Mouse (Mus musculus) testis, adult 2 months (tissue): Measurements from ENCODE around the gene Shpk. TPM values are rescaled to one million over a fixed set of nuclear protein-coding genes. Genes with fewer than 3 reads are reported as not detected.

Experiments used
- H3K27ac ChIP-seq: fragments of 200-500 bp; 2 replicates; pipeline ENCODE4 v1.5.1; 2012; ENCODE audit warnings: low read depth, low read length; ENCODE audit not compliant: control insufficient read depth, insufficient read depth
- H3K27me3 ChIP-seq: fragments of 200-500 bp; 2 replicates; pipeline ENCODE4 v1.6.1; 2012; ENCODE audit warnings: mild to moderate bottlenecking, low read length, moderate library complexity; ENCODE audit not compliant: control insufficient read depth, insufficient read depth
- H3K36me3 ChIP-seq: fragments of 200-500 bp; 2 replicates; pipeline ENCODE4 v1.6.1; 2012; ENCODE audit warnings: mild to moderate bottlenecking, low read length; ENCODE audit not compliant: control insufficient read depth, insufficient read depth
- H3K4me1 ChIP-seq: fragments of 200-500 bp; 2 replicates; pipeline ENCODE4 v1.6.1; 2012; ENCODE audit warnings: low read length; ENCODE audit not compliant: control insufficient read depth, insufficient read depth
- H3K4me3 ChIP-seq: fragments of 200-500 bp; 2 replicates; pipeline ENCODE4 v1.5.1; 2012; ENCODE audit warnings: low read depth, mild to moderate bottlenecking, low read length, moderate library complexity, mixed read lengths; ENCODE audit not compliant: control insufficient read depth
- CTCF ChIP-seq: fragments of 200-500 bp; IDR thresholded peaks from 2 replicates; pipeline ENCODE4 v1.5.1; 2012; ENCODE audit warnings: low read depth, mild to moderate bottlenecking, inconsistent platforms, low read length, moderate library complexity; ENCODE audit not compliant: control insufficient read depth, insufficient read depth, insufficient replicate concordance
- POLR2A ChIP-seq: fragments of 200-500 bp; IDR thresholded peaks from 2 replicates; pipeline ENCODE4 v1.6.1; 2012; ENCODE audit warnings: low read depth, mild to moderate bottlenecking, inconsistent platforms, low read length, moderate library complexity; ENCODE audit not compliant: control insufficient read depth
- polyA plus RNA-seq: library from polyadenylated mRNA; depleted of rRNA; stranded (reverse); fragments of >200 nt; gene quantifications from 2 replicates; pipeline ENCODE4 v1.2.3, GENCODE M21; 2012

Shpk gene
- polyA plus RNA-seq, 1 experiment = 2.0 TPM

- no peaks in the 10 kb centered on the region for H3K36me3 ChIP-seq
These were observed 21.4 kb upstream of the Shpk start for GRCm38 (mm10) chr11:73177895-73178294.

GRCm38 (mm10) chr11:73185872-73186615 is 13.2 kb upstream of the Shpk start:
- peaks cover 1% of the 10 kb centered on the region for H3K36me3 ChIP-seq
- H3K4me1 ChIP-seq = no peaks in the 10 kb centered on the region
- no peak overlapping the region for H3K4me3 ChIP-seq
- H3K27me3 ChIP-seq = no peaks in the 10 kb centered on the region
- TF ChIP-seq CTCF (no peak), POLR2A (no peak)
- no peak overlapping the region for H3K27ac ChIP-seq

More at GRCm38 (mm10) chr11:73177895-73178294, 21.4 kb upstream of the Shpk start:
- Histone ChIP-seq H3K27me3 (no peaks in the 10 kb centered on the region), H3K27ac (no peak overlapping the region), H3K4me3 (peak overlapping the region; percentile 95), H3K4me1 (peaks cover 6% of the 10 kb centered on the region)
- no peak for TF ChIP-seq CTCF
- no peak for TF ChIP-seq POLR2A

DNA sequence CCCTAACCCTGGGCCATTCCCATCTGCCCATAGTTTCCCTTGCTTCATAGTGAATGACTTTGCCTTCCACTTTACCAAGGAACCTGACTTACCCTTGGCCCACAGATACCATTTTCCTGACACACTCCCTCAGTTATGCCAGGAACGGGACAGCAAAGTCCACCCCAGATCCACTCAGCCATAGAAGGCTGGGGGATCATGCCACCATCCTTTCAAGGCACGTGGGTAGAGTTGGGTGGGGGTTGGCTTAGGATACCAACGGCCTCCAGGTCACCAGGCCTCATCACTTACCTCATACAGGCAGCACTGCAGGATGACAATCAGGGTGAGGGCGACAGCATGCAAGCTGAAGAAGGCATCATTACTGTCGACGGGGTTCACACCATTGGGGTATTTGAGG is 12.0 kb upstream of the Shpk start:
- Histone ChIP-seq H3K27ac (no peak overlapping the region), H3K4me1 (no peaks in the 10 kb centered on the region), H3K4me3 (no peak overlapping the region), H3K36me3 (peaks cover 3% of the 10 kb centered on the region), H3K27me3 (no peaks in the 10 kb centered on the region)
- TF ChIP-seq POLR2A (no peak), CTCF (no peak)

DNA sequence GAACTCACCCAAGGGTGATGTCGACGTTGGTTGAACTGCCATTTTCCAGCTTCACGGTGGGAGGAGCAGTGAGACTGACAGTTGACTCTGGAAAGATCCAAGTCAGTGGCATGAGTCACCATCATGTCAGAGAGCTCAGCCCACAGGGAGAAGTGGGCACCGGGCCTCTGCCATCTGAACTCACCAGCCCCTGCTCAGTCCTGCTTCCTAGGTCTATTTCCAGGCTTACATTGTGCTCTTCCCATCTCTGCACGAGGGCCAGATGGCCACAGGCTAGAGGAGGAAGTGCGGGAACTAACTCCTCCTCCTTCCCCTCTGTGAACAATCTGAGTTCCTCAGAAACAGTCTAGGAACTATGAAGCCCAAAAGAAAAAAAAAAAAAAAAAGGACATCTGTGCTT is 6.2 kb upstream of the Shpk start:
- TF ChIP-seq CTCF (no peak), POLR2A (no peak)

GRCm38 (mm10) chr11:73194444-73194843 is 4.8 kb upstream of the Shpk start:
- Histone ChIP-seq H3K4me3 (no peak overlapping the region), H3K27ac (no peak overlapping the region), H3K4me1 (peaks cover 5% of the 10 kb centered on the region), H3K36me3 (peaks cover 3% of the 10 kb centered on the region), H3K27me3 (no peaks in the 10 kb centered on the region)
- no peak for TF ChIP-seq CTCF
- no peak for TF ChIP-seq POLR2A

More for the DNA sequence above, 6.2 kb upstream of the Shpk start:
- H3K4me1 ChIP-seq = no peaks in the 10 kb centered on the region
- no peaks in the 10 kb centered on the region for H3K27me3 ChIP-seq
- no peak overlapping the region for H3K4me3 ChIP-seq
- no peak overlapping the region for H3K27ac ChIP-seq
- peaks cover 3% of the 10 kb centered on the region for H3K36me3 ChIP-seq

DNA sequence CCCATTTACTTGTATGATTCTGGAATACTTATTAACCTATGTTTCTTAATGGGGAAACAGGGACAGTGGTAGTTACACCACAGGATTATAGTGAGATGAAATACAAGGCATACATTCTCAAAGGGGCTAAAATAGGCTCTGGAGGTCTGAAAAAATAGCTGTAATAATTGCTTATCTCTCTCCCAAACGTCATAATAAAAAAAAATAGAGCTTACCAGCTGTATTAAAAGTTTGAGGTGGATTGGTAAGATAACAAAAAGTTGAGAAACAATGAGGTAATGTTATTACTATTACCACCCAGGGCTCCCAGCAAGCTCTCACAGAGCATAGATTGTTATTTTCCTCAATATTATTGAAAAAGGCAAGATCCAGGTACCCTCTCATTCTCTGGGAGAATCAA is 1.1 kb upstream of the Shpk start:
- TF ChIP-seq POLR2A = no peak
- no peak for TF ChIP-seq CTCF
- H3K27ac ChIP-seq = no peak overlapping the region
- peaks cover 11% of the 10 kb centered on the region for H3K4me1 ChIP-seq

DNA sequence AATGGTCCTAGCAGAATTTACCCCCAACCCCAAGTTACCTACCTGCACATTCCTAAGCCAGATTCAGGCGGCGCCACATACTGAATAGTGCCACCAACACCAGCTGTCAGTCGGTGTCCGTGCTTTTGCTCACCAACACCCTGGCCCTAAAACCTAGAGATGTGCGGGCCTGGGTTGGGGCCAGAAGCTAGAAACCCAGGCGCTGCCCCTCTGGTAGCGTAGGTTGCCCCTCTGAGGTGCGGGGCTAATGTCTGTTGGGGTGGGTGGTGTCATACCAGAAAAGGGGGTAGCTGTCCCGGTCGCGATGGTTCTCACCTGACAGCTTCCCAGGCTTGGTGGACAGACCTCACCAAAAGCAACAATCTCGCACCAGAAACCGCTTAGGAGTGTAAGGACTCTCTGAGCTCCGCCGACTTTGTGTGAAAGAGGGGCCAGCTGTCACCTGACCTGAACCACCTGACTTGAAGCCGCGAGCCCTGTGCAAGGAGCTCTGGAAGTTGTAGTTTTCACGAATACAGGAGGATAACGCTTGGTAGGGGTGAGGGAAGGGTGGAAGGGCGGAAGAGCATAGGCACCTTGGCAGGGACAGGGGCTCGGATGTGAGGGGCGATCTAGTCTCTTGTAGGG is 544 bp upstream of the Shpk start, which contains the start of gene Ctns:
Ctns (minus strand) TSS at position 440 of the 627 bp plus-strand sequence.
- TF ChIP-seq POLR2A (no peak), CTCF (no peak)
- Histone ChIP-seq H3K36me3 (no peaks in the 10 kb centered on the region), H3K27me3 (no peaks in the 10 kb centered on the region), H3K4me1 (peaks cover 11% of the 10 kb centered on the region), H3K27ac (peak within 1 kb of the TSS; percentile 56), H3K4me3 (peak within 1 kb of the TSS; percentile 86)

More for the DNA sequence above, 1.1 kb upstream of the Shpk start:
- no peak overlapping the region for H3K4me3 ChIP-seq
- no peaks in the 10 kb centered on the region for H3K27me3 ChIP-seq
- no peaks in the 10 kb centered on the region for H3K36me3 ChIP-seq

DNA sequence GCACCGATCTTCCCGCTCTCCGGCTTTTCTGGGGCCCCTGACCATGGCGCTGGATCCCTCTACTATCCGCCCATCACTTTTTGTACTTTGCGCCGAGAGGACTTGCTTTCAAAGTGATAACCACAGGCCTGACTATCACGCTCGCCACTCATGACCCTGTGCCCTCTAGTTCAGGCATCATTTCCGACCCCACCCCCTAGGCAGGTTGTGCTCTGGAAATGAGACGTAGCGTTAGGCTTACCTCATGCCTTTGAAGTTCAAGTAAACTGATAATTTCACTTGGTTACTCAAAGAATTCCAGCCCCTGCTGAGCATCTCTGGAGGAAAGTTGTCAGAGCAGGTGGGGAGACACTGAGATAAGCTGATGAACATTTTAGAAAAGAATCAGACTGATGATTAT is 619 bp downstream of the Shpk start:
- Histone ChIP-seq H3K27me3 (no peaks in the 10 kb centered on the region), H3K27ac (no peak overlapping the region), H3K4me1 (peaks cover 11% of the 10 kb centered on the region), H3K4me3 (peak overlapping the region; percentile 86), H3K36me3 (no peaks in the 10 kb centered on the region)
- TF ChIP-seq CTCF (no peak), POLR2A (no peak)
